ENCODE assay signal across 8 mouse cellular contexts in genomic region chr7:4836351-4836792, GRCm38 (mm10). TPM values are rescaled to one million over a fixed set of nuclear protein-coding genes. Genes with fewer than 3 reads are reported as not detected.
DNase-seq lines count a peak whose midpoint lies in the region; ATAC-seq and TF ChIP-seq lines count a peak whose summit lies in the region.

No protein-coding gene starts in this region.

- peak; percentile 77 for DNase-seq in adrenal gland, postnatal 25 days
- peak; percentile 67 for DNase-seq in heart, postnatal 4 days
- DNase-seq in left cerebral cortex, postnatal 14 days (ENCODE audit: low spot score in 2 of 2) = peak; percentile 56 to 59
- DNase-seq in right cerebral cortex, postnatal 14 days = peak; percentile 52

- under 1% methylated on average over 51 of the region's 51 CpGs for WGBS in embryonic facial prominence, embryonic 15.5 days

- H3K36me3 ChIP-seq in E14TG2a.4 (ENCODE audit: insufficient read depth, low read length) = peaks cover 10% of the 10 kb centered on the region
- H3K36me3 ChIP-seq in embryonic facial prominence, embryonic 15.5 days = no peaks in the 10 kb centered on the region

- no peak overlapping the region for H3K27ac ChIP-seq in embryonic facial prominence, embryonic 15.5 days (replicated peaks)

- H3K4me3 ChIP-seq in E14TG2a.4 (replicated peaks; ENCODE audit: low read length) = peak overlapping the region; percentile 87
- peak overlapping the region; percentile 47 for H3K4me3 ChIP-seq in embryonic facial prominence, embryonic 15.5 days (replicated peaks)

- H3K9me3 ChIP-seq in E14TG2a.4 (ENCODE audit: low read length) = no peaks in the 10 kb centered on the region
- no peaks in the 10 kb centered on the region for H3K9me3 ChIP-seq in embryonic facial prominence, embryonic 15.5 days (replicated peaks)

- intact Hi-C loops in left cerebral cortex, postnatal 14 days (cut with DNase I) = no loop called here

- peak overlapping the region; percentile 87 for H3K4me2 ChIP-seq in embryonic facial prominence, embryonic 15.5 days (replicated peaks)

- H3K4me1 ChIP-seq in E14TG2a.4 (replicated peaks; ENCODE audit: low read depth, low read length) = peaks cover 48% of the 10 kb centered on the region
- H3K4me1 ChIP-seq in embryonic facial prominence, embryonic 15.5 days = peaks cover 10% of the 10 kb centered on the region

- peak overlapping the region; percentile 31 for H3K9ac ChIP-seq in embryonic facial prominence, embryonic 15.5 days

- ATAC-seq in embryonic facial prominence, embryonic 15.5 days (ENCODE audit: insufficient number of reproducible peaks, low FRiP score, low TSS enrichment, low read depth) = peak; percentile 82
- peak; percentile 89 for ATAC-seq in megakaryocyte, adult 5-6 weeks (ENCODE audit: poor library complexity, severe bottlenecking)
- ATAC-seq in erythroid progenitor cell, adult 5-6 weeks (replicated peaks; ENCODE audit: low FRiP score, poor library complexity, severe bottlenecking) = no peak

- TF ChIP-seq CTCF in E14TG2a.4 (conservative IDR thresholded peaks at IDR 0.05; ENCODE audit: low read length) = no peak

- peaks cover 50% of the 10 kb centered on the region for H3K27me3 ChIP-seq in E14TG2a.4 (ENCODE audit: insufficient read depth, low read length)
- peaks cover 70% of the 10 kb centered on the region for H3K27me3 ChIP-seq in embryonic facial prominence, embryonic 15.5 days

RNA-seq across cellular contexts. Expression of gene Shisa7, which starts 8.1 kb away (rescaled TPM):
- total RNA-seq in adrenal gland, postnatal 25 days (2021) = 2.0 and 2.2 TPM in 2 replicates
- polyA plus RNA-seq in embryonic facial prominence, embryonic 15.5 days (2015; fragmentation: Nextera tagmentation; extraction: Ambion mirVana) = 0.43 and 0.99 TPM in 2 replicates
- under 1 TPM in 1 of 2 experiments, not detected in 1; 0.20 TPM for total RNA-seq in heart, postnatal 4 days (2021)
- total RNA-seq in left cerebral cortex, postnatal 14 days (2021) = 100 to 1,000 TPM; 116 to 133 TPM
- total RNA-seq in megakaryocyte, adult 5-6 weeks (2015) = not detected in 2 replicates
- not detected in 2 replicates for total RNA-seq in megakaryocyte, adult 5-6 weeks (2017)
- not detected in 2 replicates for total RNA-seq in erythroid progenitor cell, adult 5-6 weeks (2015; ENCODE audit: low replicate concordance)
- total RNA-seq in erythroid progenitor cell, adult 5-6 weeks (2017; ENCODE audit: low replicate concordance) = not detected in 2 replicates

RNA-seq across cellular contexts. Expression of gene Ube2s, which starts 24.0 kb away (rescaled TPM):
- total RNA-seq in adrenal gland, postnatal 25 days (2021) = 114 and 127 TPM in 2 replicates
- polyA plus RNA-seq in embryonic facial prominence, embryonic 15.5 days (2015; fragmentation: Nextera tagmentation; extraction: Ambion mirVana) = 348 and 351 TPM in 2 replicates
- 100 to 1,000 TPM; 281 to 285 TPM for total RNA-seq in heart, postnatal 4 days (2021)
- 100 to 1,000 TPM; 115 to 145 TPM for total RNA-seq in left cerebral cortex, postnatal 14 days (2021)
- 313 and 324 TPM in 2 replicates for total RNA-seq in megakaryocyte, adult 5-6 weeks (2015)
- total RNA-seq in megakaryocyte, adult 5-6 weeks (2017) = 178 and 185 TPM in 2 replicates
- total RNA-seq in erythroid progenitor cell, adult 5-6 weeks (2015; ENCODE audit: low replicate concordance) = 686 and 831 TPM in 2 replicates
- total RNA-seq in erythroid progenitor cell, adult 5-6 weeks (2017; ENCODE audit: low replicate concordance) = 310 and 437 TPM in 2 replicates

RNA-seq across cellular contexts. Expression of gene Isoc2b, which starts 33.7 kb away (rescaled TPM):
- 24.0 and 30.5 TPM in 2 replicates for total RNA-seq in adrenal gland, postnatal 25 days (2021)
- 11.3 and 13.1 TPM in 2 replicates for polyA plus RNA-seq in embryonic facial prominence, embryonic 15.5 days (2015; fragmentation: Nextera tagmentation; extraction: Ambion mirVana)
- 1 to 10 TPM; 1.6 to 2.3 TPM for total RNA-seq in heart, postnatal 4 days (2021)
- total RNA-seq in left cerebral cortex, postnatal 14 days (2021) = 1 to 10 TPM; 4.6 to 5.0 TPM
- 6.5 and 9.2 TPM in 2 replicates for total RNA-seq in megakaryocyte, adult 5-6 weeks (2015)
- 70.2 and 91.2 TPM in 2 replicates for total RNA-seq in megakaryocyte, adult 5-6 weeks (2017)
- total RNA-seq in erythroid progenitor cell, adult 5-6 weeks (2015; ENCODE audit: low replicate concordance) = not detected in 2 replicates
- total RNA-seq in erythroid progenitor cell, adult 5-6 weeks (2017; ENCODE audit: low replicate concordance) = 1.5 TPM in 1 of 2 replicates, not detected in the other

RNA-seq across cellular contexts. Expression of gene Isoc2a, which starts 40.6 kb away (rescaled TPM):
- total RNA-seq in adrenal gland, postnatal 25 days (2021) = 42.1 and 48.2 TPM in 2 replicates
- polyA plus RNA-seq in embryonic facial prominence, embryonic 15.5 days (2015; fragmentation: Nextera tagmentation; extraction: Ambion mirVana) = 0.95 and 1.2 TPM in 2 replicates
- 10 to 100 TPM; 14.7 to 15.5 TPM for total RNA-seq in heart, postnatal 4 days (2021)
- total RNA-seq in left cerebral cortex, postnatal 14 days (2021) = 1 to 10 TPM; 7.5 to 8.6 TPM
- 2.3 and 3.0 TPM in 2 replicates for total RNA-seq in megakaryocyte, adult 5-6 weeks (2015)
- total RNA-seq in megakaryocyte, adult 5-6 weeks (2017) = 5.0 TPM in 2 replicates
- 2.2 TPM in 1 of 2 replicates, not detected in the other for total RNA-seq in erythroid progenitor cell, adult 5-6 weeks (2015; ENCODE audit: low replicate concordance)
- 0.26 and 1.8 TPM in 2 replicates for total RNA-seq in erythroid progenitor cell, adult 5-6 weeks (2017; ENCODE audit: low replicate concordance)

RNA-seq across cellular contexts. Expression of gene Rpl28, which starts 43.7 kb away (rescaled TPM):
- total RNA-seq in adrenal gland, postnatal 25 days (2021) = 922 and 1,210 TPM in 2 replicates
- polyA plus RNA-seq in embryonic facial prominence, embryonic 15.5 days (2015; fragmentation: Nextera tagmentation; extraction: Ambion mirVana) = 397 and 411 TPM in 2 replicates
- total RNA-seq in heart, postnatal 4 days (2021) = 100 to 1,000 TPM; 726 to 732 TPM
- total RNA-seq in left cerebral cortex, postnatal 14 days (2021) = 100 to 1,000 TPM; 480 to 489 TPM
- 1,340 and 1,433 TPM in 2 replicates for total RNA-seq in megakaryocyte, adult 5-6 weeks (2015)
- 535 and 673 TPM in 2 replicates for total RNA-seq in megakaryocyte, adult 5-6 weeks (2017)
- total RNA-seq in erythroid progenitor cell, adult 5-6 weeks (2015; ENCODE audit: low replicate concordance) = 603 and 642 TPM in 2 replicates
- 83.6 and 269 TPM in 2 replicates for total RNA-seq in erythroid progenitor cell, adult 5-6 weeks (2017; ENCODE audit: low replicate concordance)

Comparison
In these comparisons a context has a peak if more than half of its experiments do, and no peak if none do; other contexts are left out.
1. RNA of gene Shisa7, which starts 8.1 kb away (total RNA-seq): 116 to 133 TPM in left cerebral cortex, postnatal 14 days; 2.0 to 2.2 TPM in adrenal gland, postnatal 25 days, 0.20 TPM in heart, postnatal 4 days, not detected in megakaryocyte, adult 5-6 weeks and not detected in erythroid progenitor cell, adult 5-6 weeks; every median in the first group is over 10 times any median in the second.
2. Peak in every context shown above with its lines, with median percentiles within 50 percentile points of each other: DNase-seq.